Mouse (Mus musculus): Measurements from ENCODE around the gene Fam3b. TPM values are rescaled to one million over a fixed set of nuclear protein-coding genes. Genes with fewer than 3 reads are reported as not detected.

Fam3b gene
- polyA plus RNA-seq, 1 experiment: not detected

GRCm38 (mm10) chr16:97503849-97504248 lies 10.8 kb downstream of the Fam3b start:
- Histone ChIP-seq H3K9ac (ENCODE audit: low read depth, poor library complexity, severe bottlenecking) (no peak overlapping the region), H3K27me3 (ENCODE audit: control insufficient read depth, insufficient read depth, low read length, poor library complexity, severe bottlenecking) (no peaks in the 10 kb centered on the region), H3K4me1 (ENCODE audit: control insufficient read depth, insufficient read depth, low read length) (no peaks in the 10 kb centered on the region), H3K27ac (ENCODE audit: insufficient read depth, low read length) (no peak overlapping the region), H3K9me3 (replicated peaks; ENCODE audit: control insufficient read depth, insufficient read depth, low read length, poor library complexity, severe bottlenecking) (no peaks in the 10 kb centered on the region), H3K36me3 (ENCODE audit: control insufficient read depth, insufficient read depth, low read length, poor library complexity, severe bottlenecking) (no peaks in the 10 kb centered on the region), H3K4me3 (ENCODE audit: low read depth, low read length) (no peak overlapping the region)
- no peak for TF ChIP-seq CTCF (IDR thresholded peaks at IDR 0.05; ENCODE audit: low read depth, low read length)

- Histone ChIP-seq H3K27ac (ENCODE audit: insufficient read depth, low read length) (no peak overlapping the region), H3K27me3 (ENCODE audit: control insufficient read depth, insufficient read depth, low read length, poor library complexity, severe bottlenecking) (no peaks in the 10 kb centered on the region), H3K4me1 (ENCODE audit: control insufficient read depth, insufficient read depth, low read length) (peaks cover 1% of the 10 kb centered on the region), H3K4me3 (ENCODE audit: low read depth, low read length) (no peak overlapping the region), H3K9me3 (replicated peaks; ENCODE audit: control insufficient read depth, insufficient read depth, low read length, poor library complexity, severe bottlenecking) (no peaks in the 10 kb centered on the region), H3K9ac (ENCODE audit: low read depth, poor library complexity, severe bottlenecking) (no peak overlapping the region), H3K36me3 (ENCODE audit: control insufficient read depth, insufficient read depth, low read length, poor library complexity, severe bottlenecking) (no peaks in the 10 kb centered on the region)
- TF ChIP-seq EP300 (IDR thresholded peaks at IDR 0.05; ENCODE audit: insufficient read depth, low read depth, low read length) (no peak), CTCF (IDR thresholded peaks at IDR 0.05; ENCODE audit: low read depth, low read length) (no peak), POLR2A (IDR thresholded peaks at IDR 0.05; ENCODE audit: insufficient read depth, low read length) (no peak)
Observed at GRCm38 (mm10) chr16:97500901-97501300, 13.7 kb downstream of the Fam3b start.

GRCm38 (mm10) chr16:97499450-97499849 lies 15.2 kb downstream of the Fam3b start:
- no peaks in the 10 kb centered on the region for H3K36me3 ChIP-seq (ENCODE audit: control insufficient read depth, insufficient read depth, low read length, poor library complexity, severe bottlenecking)
- no peaks in the 10 kb centered on the region for H3K27me3 ChIP-seq (ENCODE audit: control insufficient read depth, insufficient read depth, low read length, poor library complexity, severe bottlenecking)
- TF ChIP-seq CTCF (IDR thresholded peaks at IDR 0.05; ENCODE audit: low read depth, low read length): no peak
- TF ChIP-seq EP300 (IDR thresholded peaks at IDR 0.05; ENCODE audit: insufficient read depth, low read depth, low read length): no peak
- no peak for TF ChIP-seq POLR2A (IDR thresholded peaks at IDR 0.05; ENCODE audit: insufficient read depth, low read length)
- H3K9ac ChIP-seq (ENCODE audit: low read depth, poor library complexity, severe bottlenecking): no peak overlapping the region
- H3K4me3 ChIP-seq (ENCODE audit: low read depth, low read length): no peak overlapping the region
- H3K9me3 ChIP-seq (replicated peaks; ENCODE audit: control insufficient read depth, insufficient read depth, low read length, poor library complexity, severe bottlenecking): no peaks in the 10 kb centered on the region
- H3K27ac ChIP-seq (ENCODE audit: insufficient read depth, low read length): no peak overlapping the region
- H3K4me1 ChIP-seq (ENCODE audit: control insufficient read depth, insufficient read depth, low read length): peaks cover 1% of the 10 kb centered on the region

GRCm38 (mm10) chr16:97498139-97498538 lies 16.5 kb downstream of the Fam3b start:
- Histone ChIP-seq H3K9me3 (replicated peaks; ENCODE audit: control insufficient read depth, insufficient read depth, low read length, poor library complexity, severe bottlenecking) (no peaks in the 10 kb centered on the region), H3K27ac (ENCODE audit: insufficient read depth, low read length) (no peak overlapping the region), H3K4me1 (ENCODE audit: control insufficient read depth, insufficient read depth, low read length) (peaks cover 1% of the 10 kb centered on the region), H3K9ac (ENCODE audit: low read depth, poor library complexity, severe bottlenecking) (no peak overlapping the region), H3K4me3 (ENCODE audit: low read depth, low read length) (no peak overlapping the region), H3K36me3 (ENCODE audit: control insufficient read depth, insufficient read depth, low read length, poor library complexity, severe bottlenecking) (no peaks in the 10 kb centered on the region), H3K27me3 (ENCODE audit: control insufficient read depth, insufficient read depth, low read length, poor library complexity, severe bottlenecking) (no peaks in the 10 kb centered on the region)
- TF ChIP-seq POLR2A (IDR thresholded peaks at IDR 0.05; ENCODE audit: insufficient read depth, low read length) (no peak), EP300 (IDR thresholded peaks at IDR 0.05; ENCODE audit: insufficient read depth, low read depth, low read length) (no peak), CTCF (IDR thresholded peaks at IDR 0.05; ENCODE audit: low read depth, low read length) (no peak)

GRCm38 (mm10) chr16:97497682-97498081 lies 16.9 kb downstream of the Fam3b start:
- H3K9me3 ChIP-seq (replicated peaks; ENCODE audit: control insufficient read depth, insufficient read depth, low read length, poor library complexity, severe bottlenecking): no peaks in the 10 kb centered on the region
- H3K27me3 ChIP-seq (ENCODE audit: control insufficient read depth, insufficient read depth, low read length, poor library complexity, severe bottlenecking): no peaks in the 10 kb centered on the region
- H3K4me3 ChIP-seq (ENCODE audit: low read depth, low read length): no peak overlapping the region
- no peak overlapping the region for H3K27ac ChIP-seq (ENCODE audit: insufficient read depth, low read length)
- H3K9ac ChIP-seq (ENCODE audit: low read depth, poor library complexity, severe bottlenecking): no peak overlapping the region
- TF ChIP-seq POLR2A (IDR thresholded peaks at IDR 0.05; ENCODE audit: insufficient read depth, low read length) (no peak), EP300 (IDR thresholded peaks at IDR 0.05; ENCODE audit: insufficient read depth, low read depth, low read length) (no peak), CTCF (IDR thresholded peaks at IDR 0.05; ENCODE audit: low read depth, low read length) (no peak)
- H3K36me3 ChIP-seq (ENCODE audit: control insufficient read depth, insufficient read depth, low read length, poor library complexity, severe bottlenecking): no peaks in the 10 kb centered on the region
- H3K4me1 ChIP-seq (ENCODE audit: control insufficient read depth, insufficient read depth, low read length): peaks cover 1% of the 10 kb centered on the region

- H3K4me3 ChIP-seq (ENCODE audit: low read depth, low read length): no peak overlapping the region
- no peaks in the 10 kb centered on the region for H3K36me3 ChIP-seq (ENCODE audit: control insufficient read depth, insufficient read depth, low read length, poor library complexity, severe bottlenecking)
- no peaks in the 10 kb centered on the region for H3K9me3 ChIP-seq (replicated peaks; ENCODE audit: control insufficient read depth, insufficient read depth, low read length, poor library complexity, severe bottlenecking)
- no peaks in the 10 kb centered on the region for H3K27me3 ChIP-seq (ENCODE audit: control insufficient read depth, insufficient read depth, low read length, poor library complexity, severe bottlenecking)
- peaks cover 1% of the 10 kb centered on the region for H3K4me1 ChIP-seq (ENCODE audit: control insufficient read depth, insufficient read depth, low read length)
- TF ChIP-seq CTCF (IDR thresholded peaks at IDR 0.05; ENCODE audit: low read depth, low read length): no peak
- H3K9ac ChIP-seq (ENCODE audit: low read depth, poor library complexity, severe bottlenecking): no peak overlapping the region
- no peak overlapping the region for H3K27ac ChIP-seq (ENCODE audit: insufficient read depth, low read length)
Observed at GRCm38 (mm10) chr16:97496026-97496425, 18.6 kb downstream of the Fam3b start.

Data from ES-Bruce4 (cell line).